Mouse (Mus musculus) forebrain, embryonic 10.5 days (tissue): ENCODE measurements around the gene Arhgef10l. TPM values are rescaled to one million over a fixed set of nuclear protein-coding genes. Genes with fewer than 3 reads are reported as not detected.

Experiments used
- DNase-seq: peaks from one replicate; pipeline ENCODE4 v3.0.0-alpha.2; 2017; ENCODE audit warnings: low spot score; ENCODE audit errors: extremely low spot score
- H3K27ac ChIP-seq: fragments of 300-500 bp; sonication (generic); 2 replicates; pipeline ENCODE4 v1.5.1; 2016; ENCODE audit warnings: mild to moderate bottlenecking
- H3K27me3 ChIP-seq: fragments of 300-500 bp; sonication (generic); 2 replicates; pipeline ENCODE4 v1.6.1; 2016; ENCODE audit warnings: mild to moderate bottlenecking; ENCODE audit not compliant: poor library complexity, severe bottlenecking
- H3K36me3 ChIP-seq: fragments of 300-500 bp; sonication (generic); replicated peaks from 2 replicates; pipeline ENCODE4 v1.6.1; 2016; ENCODE audit warnings: mild to moderate bottlenecking, moderate library complexity
- H3K4me1 ChIP-seq: fragments of 300-500 bp; sonication (generic); 2 replicates; pipeline ENCODE4 v1.6.1; 2016
- H3K4me3 ChIP-seq: fragments of 300-500 bp; sonication (generic); 2 replicates; pipeline ENCODE4 v1.5.1; 2016; ENCODE audit warnings: mild to moderate bottlenecking, moderate library complexity
- H3K9me3 ChIP-seq: fragments of 300-500 bp; sonication (generic); 2 replicates; pipeline ENCODE4 v1.6.1; 2016; ENCODE audit warnings: mild to moderate bottlenecking, moderate library complexity
- WGBS: fragments of 180-500 bp; shearing (Covaris S2); methylation state at CpG from one replicate; pipeline ENCODE4 v1.1.7; 2016; 5-methylcytosine and 5-hydroxymethylcytosine counted together
- polyA plus RNA-seq: library from polyadenylated mRNA; unstranded; fragments of >200 nt; fragmentation: Nextera tagmentation; extraction: Ambion mirVana; gene quantifications from 2 replicates; pipeline ENCODE4 v1.2.1, GENCODE M21; 2016

Gene Arhgef10l
- polyA plus RNA-seq, 1 experiment from 2014 or later, result 23.0 TPM

DNA sequence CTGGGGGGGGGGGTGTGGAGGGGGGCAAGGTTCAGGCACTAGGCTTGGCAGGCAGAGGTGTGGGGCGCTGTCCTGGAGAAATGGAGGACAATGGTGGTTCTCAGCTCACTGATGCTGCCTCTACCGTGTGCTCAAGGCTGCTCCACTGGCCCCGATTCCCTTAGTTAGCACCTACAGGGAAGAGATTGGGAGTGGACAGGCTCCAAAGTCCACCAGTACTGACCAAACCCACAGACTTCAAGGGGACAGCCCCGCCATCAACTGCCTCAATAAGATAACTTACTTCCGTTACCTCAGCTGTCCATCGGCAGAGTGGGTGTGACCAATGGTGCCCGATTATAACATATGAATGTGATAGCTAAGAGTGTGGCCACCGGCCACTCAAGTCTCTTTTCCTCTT is 61.3 kb downstream of the Arhgef10l start:
- Histone ChIP-seq H3K9me3 (no peaks in the 10 kb centered on the region; the same call in 1 of the 2 replicates), H3K4me3 (no peak overlapping the region), H3K36me3 (peaks cover 84% of the 10 kb centered on the region), H3K27me3 (no peaks in the 10 kb centered on the region), H3K4me1 (peaks cover 16% of the 10 kb centered on the region), H3K27ac (no peak overlapping the region)
- DNase-seq, result no peak
- WGBS, result 92% methylated on average over 8 of the region's 8 CpGs

DNA sequence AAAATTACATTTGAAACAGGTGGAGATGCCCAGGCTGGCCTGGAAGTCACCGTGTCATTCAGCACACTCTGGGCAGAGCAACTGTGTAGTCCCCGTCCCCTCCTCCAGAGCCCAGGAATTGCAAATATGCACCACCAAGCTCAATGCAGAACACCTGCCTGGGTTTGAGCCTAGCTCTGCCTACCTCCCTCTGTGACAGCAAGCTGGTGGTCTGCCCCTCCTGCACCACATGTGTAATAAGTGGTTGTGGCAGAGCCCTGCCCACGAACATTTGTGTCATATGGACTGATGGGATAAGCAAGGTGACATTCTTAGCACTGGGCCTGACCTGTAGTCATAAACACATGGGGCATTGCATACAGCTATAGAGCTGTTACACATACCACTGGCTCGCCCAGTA is 63.8 kb downstream of the Arhgef10l start:
- H3K36me3 ChIP-seq, result peaks cover 84% of the 10 kb centered on the region
- H3K27me3 ChIP-seq, result no peaks in the 10 kb centered on the region
- H3K9me3 ChIP-seq, result peaks cover 9% of the 10 kb centered on the region
- DNase-seq, result no peak
- H3K27ac ChIP-seq, result no peak overlapping the region
- no peak overlapping the region for H3K4me3 ChIP-seq
- WGBS, result 82% methylated on average over 4 of the region's 4 CpGs
- H3K4me1 ChIP-seq, result peaks cover 6% of the 10 kb centered on the region

DNA sequence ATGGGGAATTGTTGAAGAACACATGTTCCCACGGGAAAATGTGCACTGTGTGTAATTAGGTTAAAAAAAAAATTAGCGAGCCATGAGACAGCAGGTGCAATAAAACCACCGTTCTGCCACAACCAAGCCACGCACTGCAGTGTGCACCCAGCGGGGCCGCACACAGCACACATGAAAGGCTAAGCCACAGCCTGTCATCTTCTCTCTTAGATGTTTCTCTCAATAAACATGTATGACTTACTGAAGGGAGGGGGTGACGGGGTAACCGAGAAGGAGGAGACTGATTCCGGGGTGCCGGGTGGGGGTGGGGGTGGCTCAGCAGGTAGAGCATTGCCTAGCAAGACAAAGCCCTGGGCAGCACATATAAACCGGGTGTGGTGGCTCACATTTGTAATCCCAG is 64.7 kb downstream of the Arhgef10l start:
- Histone ChIP-seq H3K4me1 (peaks cover 6% of the 10 kb centered on the region), H3K27me3 (no peaks in the 10 kb centered on the region), H3K9me3 (peaks cover 18% of the 10 kb centered on the region), H3K36me3 (peaks cover 84% of the 10 kb centered on the region), H3K27ac (0 out of 2 replicates have a peak overlapping the region, but pooled peaks have one; percentile 48), H3K4me3 (no peak overlapping the region)
- WGBS, result 87% methylated on average over 11 of the region's 11 CpGs
- no peak for DNase-seq

DNA sequence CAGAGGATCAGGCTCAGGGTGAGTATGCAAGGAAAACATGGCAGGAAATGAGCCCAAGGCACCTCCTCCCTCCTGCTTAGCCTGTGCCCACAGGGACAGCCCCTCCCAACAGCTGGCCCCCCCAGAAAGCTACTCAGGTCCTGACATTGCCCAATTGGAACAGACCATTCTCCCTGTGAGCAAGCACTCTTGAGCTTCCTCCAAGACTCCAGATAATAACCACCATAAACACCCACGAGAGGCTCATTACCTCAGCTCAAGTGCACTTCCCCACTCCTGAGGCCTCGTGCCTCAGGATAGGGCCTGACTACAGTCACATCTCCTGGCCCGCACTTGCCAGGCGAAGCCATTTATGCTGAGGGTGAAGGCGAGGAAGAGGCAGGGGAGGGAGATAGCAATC is 67.0 kb downstream of the Arhgef10l start:
- H3K9me3 ChIP-seq, result peaks cover 18% of the 10 kb centered on the region
- H3K36me3 ChIP-seq, result peaks cover 67% of the 10 kb centered on the region
- H3K4me3 ChIP-seq, result no peak overlapping the region
- H3K4me1 ChIP-seq, result peaks cover 6% of the 10 kb centered on the region
- no peak for DNase-seq
- WGBS, result 88% methylated on average over 5 of the region's 5 CpGs
- no peaks in the 10 kb centered on the region for H3K27me3 ChIP-seq
- no peak overlapping the region for H3K27ac ChIP-seq

DNA sequence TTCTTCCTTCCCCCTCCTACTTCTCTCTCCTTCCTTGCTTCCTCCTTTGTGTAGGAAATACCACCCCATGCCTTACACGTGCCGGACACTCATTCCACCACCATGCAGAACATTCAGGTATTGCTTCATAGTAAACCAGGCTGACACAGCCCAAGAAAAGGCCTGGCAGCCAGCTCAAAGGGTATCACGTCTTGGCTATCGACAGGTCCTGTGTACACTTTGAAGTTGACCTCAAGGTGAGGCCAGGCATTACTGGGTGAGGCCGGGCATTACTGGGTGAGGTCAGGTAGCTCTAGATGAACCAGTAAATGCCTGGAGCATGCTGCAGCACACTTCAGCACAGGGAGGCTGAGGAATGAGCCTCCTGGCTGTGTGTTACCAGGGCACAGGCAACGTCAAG is 67.9 kb downstream of the Arhgef10l start:
- Histone ChIP-seq H3K27me3 (no peaks in the 10 kb centered on the region), H3K4me1 (peaks cover 10% of the 10 kb centered on the region), H3K27ac (no peak overlapping the region), H3K36me3 (peaks cover 70% of the 10 kb centered on the region), H3K4me3 (no peak overlapping the region), H3K9me3 (peaks cover 18% of the 10 kb centered on the region)
- DNase-seq, result no peak
- WGBS, result 92% methylated on average over 6 of the region's 6 CpGs

DNA sequence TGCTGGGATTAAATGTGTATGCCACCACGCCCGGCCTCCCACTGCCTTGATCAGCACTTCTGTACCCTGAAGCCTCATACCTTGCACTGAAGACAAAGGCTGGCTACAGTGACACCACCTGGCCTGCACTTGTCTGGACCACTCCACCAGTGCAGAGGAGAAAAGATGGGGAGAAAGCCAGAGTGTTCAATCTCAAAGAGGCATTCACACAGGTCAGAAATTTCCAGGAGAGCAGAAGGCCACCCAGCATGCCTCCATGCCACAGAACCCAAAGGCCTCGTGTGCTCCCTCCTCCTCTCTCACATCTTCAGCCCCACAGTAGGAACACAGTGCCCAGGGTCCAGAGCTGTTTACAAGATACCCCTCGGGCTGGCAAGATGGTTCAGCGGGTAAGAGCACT is 68.4 kb downstream of the Arhgef10l start:
- no peak overlapping the region for H3K4me3 ChIP-seq
- 91% methylated on average over 5 of the region's 5 CpGs for WGBS
- peaks cover 73% of the 10 kb centered on the region for H3K36me3 ChIP-seq
- H3K27me3 ChIP-seq, result no peaks in the 10 kb centered on the region
- peaks cover 15% of the 10 kb centered on the region for H3K4me1 ChIP-seq
- peaks cover 18% of the 10 kb centered on the region for H3K9me3 ChIP-seq
- no peak overlapping the region for H3K27ac ChIP-seq
- no peak for DNase-seq

DNA sequence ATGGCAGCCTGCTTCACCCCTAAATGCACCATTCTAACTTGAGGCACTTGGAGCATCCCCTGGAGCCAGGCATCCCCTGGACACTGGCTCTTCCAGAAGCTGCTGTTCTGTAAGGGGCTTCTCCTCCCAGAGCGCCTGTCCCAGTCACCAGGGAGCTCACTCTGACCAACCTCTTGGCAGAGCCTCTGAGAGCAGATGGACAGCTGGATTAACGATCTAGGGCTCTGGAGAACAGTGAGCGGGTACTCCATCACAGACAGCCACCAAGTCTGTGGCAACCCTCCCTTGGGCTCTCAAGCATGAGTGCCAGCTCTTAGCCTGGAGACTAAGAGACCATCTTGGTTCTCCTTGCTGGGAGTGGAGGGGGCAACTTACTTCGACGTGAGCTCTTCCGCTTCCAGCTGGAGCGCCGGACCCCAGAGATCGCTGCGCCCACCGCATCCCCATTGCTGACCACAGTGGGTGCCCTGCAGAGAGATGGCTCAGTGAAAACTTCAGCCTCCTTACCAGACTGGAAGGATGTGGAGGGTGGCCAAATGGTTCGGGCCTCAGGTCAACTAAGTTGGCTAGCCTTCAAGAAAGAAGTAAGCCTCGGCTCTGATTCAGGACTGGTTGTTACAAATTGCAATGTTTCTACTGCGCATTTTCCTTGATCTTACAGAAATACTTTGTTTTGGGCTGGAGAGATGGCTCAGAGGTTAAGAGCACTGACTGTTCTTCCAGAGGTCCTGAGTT is 71.9 kb downstream of the Arhgef10l start:
- H3K4me3 ChIP-seq, result no peak overlapping the region
- H3K27me3 ChIP-seq, result no peaks in the 10 kb centered on the region
- H3K9me3 ChIP-seq, result peaks cover 18% of the 10 kb centered on the region
- peaks cover 10% of the 10 kb centered on the region for H3K4me1 ChIP-seq
- WGBS, result 94% methylated on average over 14 of the region's 14 CpGs
- H3K27ac ChIP-seq, result 0 out of 2 replicates have a peak overlapping the region, but pooled peaks have one; percentile 5
- peaks cover 82% of the 10 kb centered on the region for H3K36me3 ChIP-seq
- DNase-seq, result no peak

DNA sequence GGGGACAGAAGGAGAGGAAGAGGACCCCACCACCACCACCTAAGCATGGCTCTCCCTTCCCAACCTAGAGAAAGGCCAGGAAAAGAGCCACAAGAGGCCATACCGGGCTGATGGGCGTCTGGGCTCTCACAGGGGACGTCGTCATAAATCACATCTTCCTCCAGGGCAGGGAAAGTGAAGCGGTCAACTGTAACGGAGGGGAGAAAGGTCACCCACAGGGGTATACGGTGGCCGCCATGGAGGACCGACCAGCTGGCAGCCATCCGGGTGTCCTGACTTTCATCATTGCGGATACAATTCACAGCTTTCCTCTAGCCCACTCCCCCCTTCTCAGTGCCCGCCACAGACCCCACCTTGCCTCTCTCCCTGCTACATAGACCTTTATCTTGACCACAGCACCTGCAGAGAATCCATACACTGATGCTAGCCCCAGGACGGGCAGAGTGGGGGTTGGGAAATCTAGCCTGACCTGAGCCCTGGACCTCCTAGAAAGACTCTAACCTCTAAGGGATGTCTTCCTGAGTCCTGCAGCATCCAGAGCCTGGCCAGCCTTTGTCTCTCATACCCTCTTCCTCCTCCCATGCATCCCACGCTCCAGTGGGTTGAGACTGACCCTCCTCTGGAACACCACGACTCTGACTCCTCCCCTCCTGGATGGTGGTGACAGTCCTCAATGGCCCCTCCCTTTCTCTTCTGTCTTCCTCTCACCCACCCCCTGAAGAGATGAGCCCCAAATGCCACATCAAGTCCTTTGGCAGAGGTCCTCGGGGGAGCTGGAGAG is 72.6 kb downstream of the Arhgef10l start:
- peak overlapping the region; percentile 67; the same call in 1 of the 2 replicates for H3K27ac ChIP-seq
- H3K27me3 ChIP-seq, result no peaks in the 10 kb centered on the region
- no peak overlapping the region for H3K4me3 ChIP-seq
- DNase-seq, result no peak
- H3K36me3 ChIP-seq, result peaks cover 82% of the 10 kb centered on the region
- peaks cover 18% of the 10 kb centered on the region for H3K9me3 ChIP-seq
- peaks cover 10% of the 10 kb centered on the region for H3K4me1 ChIP-seq
- WGBS, result 77% methylated on average over 16 of the region's 16 CpGs

DNA sequence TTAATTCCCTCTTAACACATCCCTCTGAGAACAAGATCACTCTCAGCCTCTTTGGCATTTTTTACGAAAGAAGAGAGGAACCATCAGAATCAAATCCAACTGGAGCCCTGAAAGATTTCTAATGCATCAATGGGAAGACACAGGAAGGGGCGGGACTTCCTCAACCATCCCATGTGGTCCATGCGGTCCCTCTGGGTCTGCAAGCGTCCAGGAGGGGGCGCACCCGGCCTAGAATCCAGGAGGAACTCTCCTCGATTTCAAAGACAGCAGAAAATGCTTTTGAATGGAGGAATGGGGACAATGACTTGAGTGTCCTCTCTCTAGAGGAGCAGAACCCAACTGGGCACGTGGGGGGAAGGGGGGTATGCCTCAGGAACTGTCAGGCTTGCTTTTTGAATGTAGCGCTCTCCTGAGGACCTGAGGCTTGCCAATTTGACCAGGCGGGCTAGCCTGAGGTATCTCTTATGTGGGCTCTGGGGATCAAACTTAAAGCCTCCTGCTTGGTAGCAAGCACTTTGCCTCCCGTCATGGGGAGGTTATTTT is 73.5 kb downstream of the Arhgef10l start:
- H3K9me3 ChIP-seq, result peaks cover 12% of the 10 kb centered on the region
- H3K4me3 ChIP-seq, result no peak overlapping the region
- peaks cover 10% of the 10 kb centered on the region for H3K4me1 ChIP-seq
- 25% methylated on average over 11 of the region's 11 CpGs for WGBS
- H3K27me3 ChIP-seq, result no peaks in the 10 kb centered on the region
- H3K36me3 ChIP-seq, result peaks cover 82% of the 10 kb centered on the region
- peak; percentile 83 for DNase-seq
- peak overlapping the region; percentile 67; the same call in 1 of the 2 replicates for H3K27ac ChIP-seq

DNA sequence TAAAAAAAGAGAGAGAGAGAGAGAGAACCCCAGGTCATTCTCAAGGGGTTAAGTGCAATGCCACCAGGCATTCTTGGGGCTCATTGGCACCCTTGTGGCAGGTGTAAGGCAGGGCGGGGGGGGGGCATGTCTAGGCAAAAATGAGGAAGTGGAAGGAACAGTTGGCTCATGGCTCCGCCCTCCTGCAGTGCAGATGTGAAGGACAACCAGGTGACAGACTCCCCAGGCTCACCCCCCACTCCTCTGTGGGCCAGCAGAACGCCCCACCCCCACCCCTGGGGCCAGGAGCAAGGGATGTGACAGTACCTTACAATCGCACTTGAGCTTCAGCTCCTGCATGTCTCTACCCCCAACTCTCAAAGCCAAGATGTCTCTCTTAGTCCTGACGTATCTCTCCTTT is 79.3 kb downstream of the Arhgef10l start:
- no peaks in the 10 kb centered on the region for H3K9me3 ChIP-seq
- peak overlapping the region; percentile 8; the same call in 1 of the 2 replicates for H3K27ac ChIP-seq
- no peak for DNase-seq
- WGBS, result 84% methylated on average over 5 of the region's 5 CpGs
- peaks cover 100% of the 10 kb centered on the region for H3K36me3 ChIP-seq
- peaks cover 6% of the 10 kb centered on the region for H3K4me1 ChIP-seq
- no peak overlapping the region for H3K4me3 ChIP-seq
- H3K27me3 ChIP-seq, result no peaks in the 10 kb centered on the region

DNA sequence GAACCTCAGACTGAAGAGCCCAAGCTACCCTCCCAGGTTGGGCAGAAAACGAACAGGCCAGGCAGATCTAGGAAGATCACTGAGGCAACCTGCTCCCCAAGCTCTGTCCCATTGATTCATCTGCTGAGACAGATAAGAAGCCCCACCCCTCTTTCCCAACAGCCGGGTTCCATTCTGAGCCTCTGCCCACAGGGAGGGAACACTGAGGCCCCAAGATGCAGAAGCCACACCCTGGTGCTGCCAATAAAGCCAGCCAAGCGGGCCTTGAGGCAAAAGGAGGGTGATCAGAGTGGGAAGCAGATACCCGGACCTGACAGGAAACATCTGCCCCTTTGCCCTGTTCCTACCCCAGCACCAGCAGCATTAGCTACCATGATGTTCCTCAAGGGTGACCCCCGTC is 81.6 kb downstream of the Arhgef10l start:
- Histone ChIP-seq H3K4me1 (peaks cover 8% of the 10 kb centered on the region), H3K9me3 (no peaks in the 10 kb centered on the region), H3K4me3 (no peak overlapping the region), H3K36me3 (peaks cover 100% of the 10 kb centered on the region), H3K27ac (no peak overlapping the region), H3K27me3 (no peaks in the 10 kb centered on the region)
- WGBS, result 77% methylated on average over 5 of the region's 5 CpGs
- DNase-seq, result no peak

DNA sequence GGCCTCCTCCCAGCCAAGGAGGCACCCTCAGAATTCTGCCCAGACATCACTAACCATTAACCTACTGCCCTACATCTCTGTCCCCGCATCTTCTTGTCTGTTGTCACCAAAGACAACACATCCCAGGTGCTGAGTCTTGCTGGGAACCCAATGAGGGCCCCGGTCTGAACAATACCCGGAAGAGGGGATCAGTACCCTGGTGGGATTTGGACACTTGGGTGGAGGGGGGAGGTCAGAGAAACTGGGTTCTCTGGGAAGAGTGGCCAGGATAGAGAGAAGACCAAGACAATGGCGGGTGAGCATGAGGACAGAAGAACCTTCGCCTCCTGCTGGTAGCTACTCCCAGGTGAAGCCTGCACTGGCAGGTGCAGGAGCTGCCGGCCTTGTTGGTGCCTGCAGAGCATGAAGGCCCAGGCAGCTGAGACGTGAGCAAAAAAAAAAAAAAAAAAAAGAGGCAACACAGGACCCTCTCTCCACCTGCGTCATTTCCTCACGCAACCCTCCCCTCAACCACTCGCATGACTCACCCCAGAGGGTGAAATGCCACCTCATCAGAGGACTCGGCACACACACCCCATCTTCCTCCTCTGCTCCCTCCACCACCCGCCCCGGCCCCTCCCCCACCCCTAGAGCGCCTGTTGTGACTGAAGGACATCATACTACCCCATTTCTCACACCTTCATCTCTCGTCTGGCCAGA is 83.3 kb downstream of the Arhgef10l start:
- DNase-seq, result no peak
- H3K36me3 ChIP-seq, result peaks cover 100% of the 10 kb centered on the region
- no peaks in the 10 kb centered on the region for H3K27me3 ChIP-seq
- H3K9me3 ChIP-seq, result no peaks in the 10 kb centered on the region
- no peak overlapping the region for H3K27ac ChIP-seq
- peaks cover 8% of the 10 kb centered on the region for H3K4me1 ChIP-seq
- H3K4me3 ChIP-seq, result no peak overlapping the region
- WGBS, result 83% methylated on average over 15 of the region's 15 CpGs
